Mouse (Mus musculus) splenic B cell, adult 2 months (primary cell): ENCODE measurements around the gene AC134908.4.
"Not testable (repeated sequence)": the region's sequence is repeated elsewhere in the genome, so short reads cannot be mapped to it uniquely, and the experiment has no call there.

Experiments
- DNase-seq: peaks from one replicate; pipeline ENCODE4 v3.0.0-alpha.2; 2011; ENCODE audit warnings: low read depth, low spot score
- H3K27me3 ChIP-seq: 2 replicates; pipeline ENCODE4 v1.6.1; 2012; ENCODE audit warnings: mild to moderate bottlenecking, low read length, moderate library complexity, mixed read lengths; ENCODE audit not compliant: control insufficient read depth, poor library complexity, insufficient read depth, severe bottlenecking
- H3K36me3 ChIP-seq: 2 replicates; pipeline ENCODE4 v1.6.1; 2012; ENCODE audit warnings: mild to moderate bottlenecking, low read length, moderate library complexity, mixed read lengths; ENCODE audit not compliant: control insufficient read depth, poor library complexity, insufficient read depth, severe bottlenecking

AC134908.4 gene

DNA sequence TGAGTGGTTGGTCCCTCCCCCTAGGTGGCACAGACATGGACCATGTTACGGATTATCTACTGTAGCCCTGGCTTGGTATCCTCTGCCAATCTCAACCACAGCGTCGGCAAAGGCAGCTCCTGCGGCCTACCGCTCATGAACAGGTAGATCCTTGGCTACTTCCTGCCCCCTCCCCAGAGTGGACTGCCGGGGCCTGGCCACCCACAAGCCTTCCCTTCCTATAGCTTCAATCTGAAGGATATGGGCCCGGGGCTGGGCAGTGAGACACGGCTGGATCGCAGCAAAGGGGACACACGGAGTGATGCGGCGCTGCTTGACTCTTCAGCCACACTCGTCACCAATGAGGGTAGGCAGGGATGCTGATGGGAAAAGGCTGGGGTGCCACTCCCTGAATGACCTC is 31.6 kb upstream of the AC134908.4 start:
- peaks cover 6% of the 10 kb centered on the region; the same call in 1 of the 2 replicates for H3K36me3 ChIP-seq
- no peak for DNase-seq
- no peaks in the 10 kb centered on the region for H3K27me3 ChIP-seq

DNA sequence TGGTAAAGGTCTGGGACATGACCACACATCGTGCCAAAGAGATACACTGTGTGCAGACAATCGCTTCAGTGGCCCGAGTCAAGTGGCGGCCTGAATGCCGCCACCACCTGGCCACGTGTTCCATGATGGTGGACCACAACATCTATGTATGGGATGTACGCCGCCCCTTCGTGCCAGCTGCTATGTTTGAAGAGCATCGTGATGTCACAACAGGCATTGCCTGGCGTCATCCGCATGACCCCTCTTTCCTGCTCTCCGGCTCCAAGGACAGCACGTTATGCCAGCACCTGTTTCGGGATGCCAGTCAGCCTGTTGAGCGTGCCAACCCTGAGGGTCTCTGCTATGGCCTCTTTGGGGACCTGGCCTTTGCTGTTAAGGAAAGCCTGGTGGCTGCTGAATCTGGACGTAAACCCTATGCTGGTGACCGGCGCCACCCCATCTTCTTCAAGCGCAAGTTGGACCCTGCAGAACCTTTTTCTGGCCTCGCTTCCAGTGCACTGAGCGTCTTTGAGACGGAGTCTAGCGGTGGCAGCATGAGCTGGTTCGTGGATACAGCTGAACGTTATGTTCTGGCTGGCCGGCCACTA is 30.6 kb upstream of the AC134908.4 start:
- H3K27me3 ChIP-seq, result no peaks in the 10 kb centered on the region
- H3K36me3 ChIP-seq, result peaks cover 6% of the 10 kb centered on the region; the same call in 1 of the 2 replicates
- DNase-seq, result no peak

DNA sequence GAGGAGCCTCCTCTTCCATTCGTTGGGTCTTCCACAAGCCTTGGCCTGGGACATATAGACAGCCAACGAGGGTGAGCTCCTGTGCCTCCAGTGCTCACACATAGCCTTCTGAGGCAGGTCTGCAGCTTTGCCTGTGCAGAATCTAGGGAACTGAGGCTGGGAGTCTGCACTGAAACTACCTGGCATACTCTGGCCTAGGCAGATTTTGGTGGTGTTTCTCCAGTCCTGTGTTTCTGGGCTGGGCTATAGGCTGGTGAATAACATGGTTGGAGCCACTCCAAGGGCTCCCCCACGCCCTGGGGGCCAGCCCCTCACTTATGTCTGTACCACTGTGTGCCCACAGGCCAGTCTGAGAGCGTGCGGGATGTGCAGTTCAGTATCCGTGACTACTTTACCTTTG is 29.9 kb upstream of the AC134908.4 start:
- Histone ChIP-seq H3K27me3 (no peaks in the 10 kb centered on the region; the same call in 1 of the 2 replicates), H3K36me3 (no peaks in the 10 kb centered on the region)
- DNase-seq, result no peak

DNA sequence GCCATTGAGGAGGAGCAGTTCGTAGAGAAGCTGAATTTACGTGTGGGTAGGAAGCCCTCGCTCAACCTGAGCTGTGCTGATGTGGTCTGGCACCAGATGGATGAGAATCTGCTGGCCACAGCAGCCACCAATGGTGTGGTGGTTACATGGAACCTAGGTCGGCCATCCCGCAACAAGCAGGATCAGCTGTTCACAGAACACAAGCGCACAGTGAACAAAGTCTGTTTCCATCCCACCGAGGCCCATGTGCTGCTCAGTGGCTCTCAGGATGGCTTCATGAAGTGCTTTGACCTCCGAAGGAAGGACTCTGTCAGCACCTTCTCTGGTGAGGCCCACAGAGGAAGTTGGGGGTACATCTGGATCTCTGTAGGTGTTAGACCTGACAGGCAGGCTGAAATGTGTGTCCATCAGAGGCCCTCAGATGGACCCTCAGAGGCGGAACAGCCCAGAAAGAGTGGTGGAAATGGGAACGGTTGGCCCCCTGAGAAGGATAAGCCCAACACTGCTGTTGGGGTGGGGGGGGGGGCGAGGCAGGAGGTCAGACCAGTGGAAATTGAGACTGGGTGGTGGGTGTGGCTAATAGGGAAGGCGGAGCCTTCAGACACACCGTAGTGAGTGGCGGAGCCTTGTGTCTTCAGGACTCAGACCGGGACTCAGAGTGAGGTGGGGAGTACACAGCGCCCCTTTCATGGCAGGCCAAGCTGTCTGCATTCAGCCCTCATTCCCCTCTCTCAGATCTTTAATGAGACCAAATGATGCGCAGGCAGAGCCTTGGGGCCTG is 29.1 kb upstream of the AC134908.4 start:
- Histone ChIP-seq H3K27me3 (no peaks in the 10 kb centered on the region; the same call in 1 of the 2 replicates), H3K36me3 (no peaks in the 10 kb centered on the region)
- no peak for DNase-seq

DNA sequence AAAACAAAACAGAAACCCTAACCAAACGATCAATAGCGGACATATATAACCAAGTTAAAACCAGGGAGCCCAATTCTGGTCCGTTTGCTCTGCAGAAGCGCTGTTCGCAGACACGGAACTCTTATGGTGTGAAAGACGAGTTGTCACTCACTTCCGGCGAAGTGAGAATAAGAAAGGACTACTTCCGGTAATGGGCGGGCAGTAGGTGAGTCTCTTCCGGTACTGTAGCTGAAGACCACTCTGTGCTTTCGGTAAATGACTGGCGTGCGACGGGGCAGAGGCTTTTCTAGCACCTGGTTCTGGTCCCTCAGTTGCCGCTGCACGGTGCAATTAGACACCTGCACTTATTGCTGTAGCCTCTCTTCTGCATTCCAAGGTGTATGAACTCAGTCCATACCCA is 28.0 kb upstream of the AC134908.4 start, which contains the start of gene Wdr24:
Wdr24 (plus strand) TSS at position 176 of the 400 bp plus-strand sequence.
- DNase-seq, result peak; percentile 90
- Histone ChIP-seq H3K36me3 (no peaks in the 10 kb centered on the region), H3K27me3 (no peaks in the 10 kb centered on the region; the same call in 1 of the 2 replicates)

DNA sequence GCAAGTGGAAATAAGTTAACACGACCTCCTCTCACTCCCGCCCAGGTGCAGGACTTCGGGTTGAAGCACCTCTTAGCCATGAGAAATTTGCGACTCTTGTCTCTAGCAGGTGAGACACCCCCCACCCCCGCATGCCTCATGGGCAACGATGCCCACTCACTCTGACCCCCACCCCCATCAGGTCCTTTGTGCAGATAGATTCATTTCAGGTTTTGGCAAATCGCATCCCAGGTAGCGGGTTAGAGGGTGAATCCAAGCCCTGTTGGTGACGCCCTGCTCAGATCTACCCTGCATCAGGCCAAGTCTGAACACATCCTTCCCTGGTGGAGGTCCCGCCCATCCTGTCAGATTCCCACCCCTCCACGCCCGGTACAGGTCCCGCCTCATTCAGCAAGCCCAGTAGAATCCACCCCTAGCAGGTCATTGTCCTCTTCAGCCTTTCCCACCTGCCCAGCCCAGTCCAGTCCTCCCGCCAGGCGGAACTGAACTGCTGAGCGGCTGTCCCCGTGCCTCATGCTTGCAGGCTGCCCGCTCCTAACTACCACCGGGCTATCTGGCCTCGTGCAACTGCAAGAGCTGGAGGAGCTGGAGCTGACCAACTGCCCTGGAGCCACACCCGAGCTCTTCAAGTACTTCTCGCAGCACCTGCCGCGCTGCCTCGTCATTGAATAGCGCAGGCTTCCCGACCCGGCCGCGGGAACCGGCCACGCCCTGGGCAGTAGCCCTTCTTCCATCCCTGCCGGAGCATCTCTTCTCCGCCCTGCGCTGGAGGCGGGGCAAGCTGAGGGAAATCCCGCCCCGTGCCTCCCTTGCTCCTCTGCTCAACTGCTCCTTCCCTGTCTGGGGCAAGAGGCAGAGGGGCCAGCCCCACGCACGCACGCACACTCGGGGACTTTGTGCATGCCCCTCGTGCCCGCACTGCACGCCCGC is 23.7 kb upstream of the AC134908.4 start:
- H3K36me3 ChIP-seq, result no peaks in the 10 kb centered on the region
- DNase-seq, result no peak
- H3K27me3 ChIP-seq, result no peaks in the 10 kb centered on the region; the same call in 1 of the 2 replicates

DNA sequence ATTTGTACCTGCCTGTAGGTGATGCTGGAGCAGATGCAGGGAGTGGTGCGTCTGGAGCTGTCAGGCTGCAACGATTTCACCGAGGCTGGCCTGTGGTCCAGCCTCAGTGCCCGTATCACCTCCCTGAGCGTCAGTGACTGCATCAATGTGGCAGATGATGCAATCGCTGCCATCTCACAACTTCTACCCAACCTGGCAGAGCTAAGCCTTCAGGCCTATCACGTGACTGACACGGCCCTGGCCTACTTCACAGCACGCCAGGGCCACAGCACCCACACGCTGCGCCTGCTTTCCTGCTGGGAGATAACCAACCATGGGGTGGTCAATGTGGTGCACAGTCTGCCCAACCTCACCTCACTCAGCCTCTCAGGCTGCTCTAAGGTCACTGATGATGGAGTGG is 22.2 kb upstream of the AC134908.4 start:
- Histone ChIP-seq H3K36me3 (no peaks in the 10 kb centered on the region), H3K27me3 (no peaks in the 10 kb centered on the region; the same call in 1 of the 2 replicates)
- DNase-seq, result no peak

DNA sequence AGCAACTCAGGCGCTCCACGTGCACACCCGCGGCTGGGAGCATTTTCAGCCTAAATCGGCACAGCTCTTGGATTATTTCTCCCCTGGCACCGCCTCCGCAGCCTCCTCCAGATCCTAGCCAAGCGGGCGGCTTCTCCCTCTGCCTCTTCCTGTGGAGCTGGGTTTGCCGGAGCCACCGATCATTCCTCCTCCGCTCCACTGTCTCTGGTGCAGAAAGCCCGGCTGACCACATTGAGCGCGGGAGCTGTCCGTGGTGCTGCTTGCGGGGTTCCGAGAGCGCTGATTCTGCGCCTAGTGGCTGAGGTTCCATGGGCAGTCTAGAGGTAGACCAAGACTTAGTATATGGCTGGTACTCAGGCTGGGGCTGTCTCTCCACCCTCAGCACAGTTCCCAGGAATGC is 18.0 kb upstream of the AC134908.4 start:
- Histone ChIP-seq H3K36me3 (no peaks in the 10 kb centered on the region), H3K27me3 (no peaks in the 10 kb centered on the region; the same call in 1 of the 2 replicates)
- peak; percentile 85 for DNase-seq

DNA sequence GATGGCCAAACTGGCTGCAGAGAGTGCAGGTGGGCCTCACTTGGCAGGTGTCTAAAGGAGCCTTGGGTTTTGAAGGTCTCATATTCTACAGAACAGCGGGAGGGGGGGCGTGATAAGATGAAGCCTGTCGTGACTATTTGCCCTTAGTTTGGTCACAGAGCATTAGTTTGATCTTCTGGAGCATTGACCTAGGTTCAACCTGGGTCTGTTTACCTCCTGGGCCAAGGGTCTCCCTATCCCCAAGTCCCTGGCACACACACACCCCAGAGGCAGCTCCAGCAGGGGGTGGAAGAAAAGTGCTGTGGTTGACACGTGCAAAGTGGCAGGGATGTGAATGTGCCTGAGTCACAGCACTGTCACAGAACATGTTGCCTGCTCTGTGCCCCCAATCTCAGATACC is 15.4 kb upstream of the AC134908.4 start:
- H3K27me3 ChIP-seq, result no peaks in the 10 kb centered on the region; the same call in 1 of the 2 replicates
- no peaks in the 10 kb centered on the region for H3K36me3 ChIP-seq
- DNase-seq, result no peak

DNA sequence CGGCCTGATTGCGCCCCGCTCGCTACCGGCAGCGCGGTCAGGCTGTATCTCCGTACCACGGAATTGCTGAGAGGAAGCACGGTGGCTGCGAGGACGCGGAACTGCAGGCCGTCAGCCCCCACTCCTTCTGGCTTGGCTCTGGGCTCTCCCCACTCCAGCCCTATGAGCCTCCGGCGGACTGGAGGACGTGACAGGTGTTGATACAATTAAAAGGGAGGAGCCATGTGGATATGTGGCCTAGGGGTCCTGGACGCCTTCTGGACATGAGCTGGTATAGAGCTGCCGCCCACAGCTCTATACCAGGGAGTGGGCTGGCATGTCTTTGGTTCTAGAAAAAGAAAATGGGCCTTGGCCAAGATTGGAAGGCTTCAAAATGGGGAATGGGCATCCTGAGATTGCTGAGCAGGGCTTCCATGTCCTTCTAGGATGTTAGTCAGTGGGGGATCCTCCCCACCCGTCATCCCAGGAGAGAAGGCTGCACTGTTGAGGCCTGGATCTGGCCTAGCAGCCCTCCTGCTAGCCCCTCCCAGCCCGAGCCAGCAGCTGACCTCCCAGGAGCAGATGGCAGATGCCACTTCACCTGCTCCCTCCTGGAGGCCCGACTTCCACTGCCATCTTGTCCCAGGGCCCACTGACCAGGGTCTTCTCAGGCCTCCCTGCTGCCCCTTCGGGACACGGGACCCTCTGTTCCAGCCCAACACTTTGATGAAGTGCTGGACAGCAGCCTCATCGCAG is 14.3 kb upstream of the AC134908.4 start:
- Histone ChIP-seq H3K36me3 (no peaks in the 10 kb centered on the region), H3K27me3 (no peaks in the 10 kb centered on the region; the same call in 1 of the 2 replicates)
- DNase-seq, result no peak

DNA sequence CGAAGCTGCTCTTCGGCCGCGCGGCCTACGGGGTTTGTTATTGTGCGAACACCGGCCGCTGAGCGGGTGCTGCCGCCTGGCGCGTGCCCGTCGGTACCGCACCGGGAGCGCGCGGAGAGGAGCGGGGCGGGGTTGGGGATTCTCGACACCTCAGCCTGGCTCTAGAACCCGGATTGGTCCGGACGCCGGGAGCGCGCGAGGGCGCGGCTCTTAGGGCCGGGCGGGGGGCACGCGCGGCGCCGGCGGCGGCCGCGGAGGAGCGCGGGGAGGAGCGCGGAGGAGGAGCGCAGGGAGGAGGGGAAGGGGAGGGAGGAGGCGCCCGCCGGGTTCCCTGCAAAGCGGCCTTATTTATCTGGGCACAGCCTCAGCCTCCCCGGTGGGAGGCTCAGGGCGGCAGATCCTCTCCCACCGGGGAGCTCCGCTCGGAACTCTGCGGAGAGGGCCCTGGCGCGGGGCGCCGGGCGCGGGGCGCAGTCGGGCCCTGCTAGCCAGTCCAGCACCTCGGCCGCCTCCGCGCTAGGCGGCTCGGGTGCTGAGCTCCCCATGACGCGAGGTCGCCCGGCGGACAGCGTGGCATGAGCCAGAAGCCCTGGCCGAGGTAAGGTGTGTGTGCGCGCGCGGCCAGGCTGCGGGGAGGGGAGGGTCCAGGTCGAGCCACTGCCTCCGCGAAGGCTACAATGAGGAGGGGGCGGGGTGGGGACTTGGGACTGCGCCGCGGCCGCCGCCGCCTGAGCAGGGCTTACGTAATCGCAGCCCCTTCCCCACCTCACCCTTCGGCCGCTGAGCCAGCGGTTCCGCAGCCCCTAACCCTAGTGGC is 13.5 kb upstream of the AC134908.4 start, which contains the start of gene Fbxl16:
Fbxl16 (plus strand) TSS at position 297 of the 817 bp plus-strand sequence.
- Histone ChIP-seq H3K36me3 (no peaks in the 10 kb centered on the region), H3K27me3 (no peaks in the 10 kb centered on the region; the same call in 1 of the 2 replicates)
- peak; percentile 28 for DNase-seq

DNA sequence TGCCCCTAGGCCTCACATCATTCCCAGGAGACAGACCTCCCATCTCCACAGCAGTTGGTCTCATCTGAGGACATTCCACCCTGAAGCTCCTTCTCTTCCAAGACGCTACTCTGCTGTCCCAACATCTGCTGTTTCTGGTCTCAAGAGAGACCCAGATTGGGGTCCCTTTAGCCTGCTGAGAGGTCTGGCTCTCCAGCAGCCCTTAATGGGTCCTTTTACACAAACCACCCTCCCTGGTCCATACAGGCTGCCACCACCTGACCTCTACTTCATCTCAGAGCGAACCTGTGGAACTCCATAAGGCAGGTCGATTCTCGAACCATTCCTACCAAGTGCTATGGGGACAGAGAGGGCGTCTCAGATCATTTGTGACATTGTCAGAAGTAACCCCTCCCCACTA is 12.6 kb upstream of the AC134908.4 start:
- Histone ChIP-seq H3K36me3 (no peaks in the 10 kb centered on the region), H3K27me3 (no peaks in the 10 kb centered on the region; the same call in 1 of the 2 replicates)
- no peak for DNase-seq

DNA sequence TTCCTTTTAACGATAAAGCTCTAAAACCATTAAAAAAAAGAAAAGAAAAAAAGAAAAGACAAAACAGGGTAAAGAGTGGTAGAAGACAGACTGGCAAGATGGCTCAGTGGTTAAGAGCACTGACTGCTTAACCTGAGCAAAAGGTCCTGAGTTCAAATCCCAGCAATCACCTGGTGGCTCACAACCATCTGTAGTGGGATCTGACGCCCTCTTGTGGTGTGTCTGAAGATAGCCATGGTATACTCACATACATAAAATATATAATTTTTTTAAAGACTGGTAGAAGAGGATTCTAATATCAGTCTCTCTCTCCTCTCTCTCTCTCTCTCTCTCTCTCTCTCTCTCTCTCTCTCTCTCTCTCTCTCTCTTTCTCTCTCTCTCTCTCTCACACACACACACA is 12.0 kb upstream of the AC134908.4 start:
- H3K36me3 ChIP-seq, H3K27me3 ChIP-seq, DNase-seq: not testable (repeated sequence)
